Mouse (Mus musculus) retina, postnatal 7 days (tissue): Measurements from ENCODE around the gene Il24.

Experiments used
- DNase-seq: peaks from one replicate; pipeline ENCODE4 v3.0.0-alpha.2; 2012; ENCODE audit warnings: low read depth, low spot score

Gene Il24

GRCm38 (mm10) chr1:130854819-130855218 lies 32.4 kb downstream of the Il24 start:
- no peak for DNase-seq

- DNase-seq, result no peak
Observed at GRCm38 (mm10) chr1:130850405-130850804, 36.8 kb downstream of the Il24 start.

GRCm38 (mm10) chr1:130849530-130850214 lies 37.6 kb downstream of the Il24 start:
- DNase-seq, result no peak

GRCm38 (mm10) chr1:130844516-130844915 lies 42.7 kb downstream of the Il24 start:
- no peak for DNase-seq

GRCm38 (mm10) chr1:130841621-130842020 lies 45.6 kb downstream of the Il24 start:
- DNase-seq, result no peak

GRCm38 (mm10) chr1:130840599-130841379 lies 46.5 kb downstream of the Il24 start:
- DNase-seq, result no peak

GRCm38 (mm10) chr1:130838288-130838687 lies 49.0 kb downstream of the Il24 start:
- DNase-seq, result no peak

- DNase-seq, result no peak
Observed at GRCm38 (mm10) chr1:130835161-130835936, 51.9 kb downstream of the Il24 start.

- DNase-seq, result no peak
Observed at GRCm38 (mm10) chr1:130832230-130833149, 54.8 kb downstream of the Il24 start.
